Mouse (Mus musculus): Measurements from ENCODE around the gene Tpcn1.

GRCm38 (mm10) chr5:120582002-120582401, 6.5 kb downstream of the Tpcn1 start:
- no peak for TF ChIP-seq CTCF (IDR thresholded peaks at IDR 0.05; ENCODE audit: low read depth)
- no peak for TF ChIP-seq EP300 (IDR thresholded peaks at IDR 0.05; ENCODE audit: low read depth)
